Mouse (Mus musculus) layer of hippocampus, postnatal 25 days (tissue): ENCODE measurements around the gene Gm14632. TPM values are rescaled to one million over a fixed set of nuclear protein-coding genes. Genes with fewer than 3 reads are reported as not detected.
"Not testable (repeated sequence)": the region's sequence is repeated elsewhere in the genome, so short reads cannot be mapped to it uniquely, and the experiment has no call there.

Source experiments
- DNase-seq, 2 experiments: peaks; one replicate each; pipeline ENCODE4 v3.0.0; 2022; ENCODE audit warnings: mixed read lengths in 2 of 2, low spot score in 1 of 2; ENCODE audit errors: extremely low spot score in 1 of 2
- total RNA-seq, 2 experiments: library from RNA; stranded (reverse); gene quantifications; 2 replicates each; pipeline ENCODE4 v1.2.3; 2021

The Gm14632 gene
- total RNA-seq = not detected

GRCm38 (mm10) chrX:30329472-30329871 lies at the start of gene Gm14632:
Gm14632 (plus strand) TSS chrX:30329772.
- DNase-seq = not testable (repeated sequence)
